In genomic region chr14:20886266-20886665, GRCm38 (mm10) we compare ENCODE assay signal across 9 mouse cellular contexts. TPM values are rescaled to one million over a fixed set of nuclear protein-coding genes. Genes with fewer than 3 reads are reported as not detected.
DNase-seq lines count a peak whose midpoint lies in the region; ATAC-seq and TF ChIP-seq lines count a peak whose summit lies in the region.
"Had no signal": no experiment of that assay in that cellular context is flagged by ENCODE, and none has a peak within 500 bp of the region (broad histone marks: within the 10 kb centered on the region; RNA-seq: fewer than 3 reads in every experiment).

No protein-coding gene starts in this region.

- no peaks in the 10 kb centered on the region for H3K9me3 ChIP-seq in ES-Bruce4 (replicated peaks; ENCODE audit: control insufficient read depth, insufficient read depth, low read length, poor library complexity, severe bottlenecking)
- H3K9me3 ChIP-seq: embryonic facial prominence, embryonic 15.5 days had no signal

- no peak overlapping the region for H3K4me3 ChIP-seq in ES-Bruce4 (ENCODE audit: low read depth, low read length)
- H3K4me3 ChIP-seq in bone marrow, adult 2 months (replicated peaks; ENCODE audit: control insufficient read depth, low read depth, low read length), result no peak overlapping the region
- no peak overlapping the region for H3K4me3 ChIP-seq in layer of hippocampus, adult 2 months
- no peak overlapping the region for H3K4me3 ChIP-seq in macrophage (ENCODE audit: inconsistent target)
- H3K4me3 ChIP-seq: embryonic facial prominence, embryonic 15.5 days had no signal

- H3K36me3 ChIP-seq in ES-Bruce4 (ENCODE audit: control insufficient read depth, insufficient read depth, low read length, poor library complexity, severe bottlenecking) (no peaks in the 10 kb centered on the region), macrophage (ENCODE audit: inconsistent target) (no peaks in the 10 kb centered on the region)
- H3K36me3 ChIP-seq: embryonic facial prominence, embryonic 15.5 days had no signal

- peak; percentile 15 for TF ChIP-seq CTCF in ES-Bruce4 (IDR thresholded peaks at IDR 0.05; ENCODE audit: low read depth, low read length)
- TF ChIP-seq CTCF in bone marrow, adult 2 months (IDR thresholded peaks at IDR 0.05; ENCODE audit: control insufficient read depth, insufficient read depth, low read length), result peak; percentile 47; the same call in 1 of the 2 replicates
- TF ChIP-seq CTCF in layer of hippocampus, adult 2 months (conservative IDR thresholded peaks at IDR 0.05), result peak; percentile 78

- no peak for TF ChIP-seq EP300 in ES-Bruce4 (IDR thresholded peaks at IDR 0.05; ENCODE audit: insufficient read depth, low read depth, low read length)

- H3K4me1 ChIP-seq in ES-Bruce4 (ENCODE audit: control insufficient read depth, insufficient read depth, low read length), result no peaks in the 10 kb centered on the region
- H3K4me1 ChIP-seq in bone marrow, adult 2 months (ENCODE audit: control insufficient read depth, insufficient read depth, low read length), result peaks cover 2% of the 10 kb centered on the region

- no peak for TF ChIP-seq POLR2A in ES-Bruce4 (IDR thresholded peaks at IDR 0.05; ENCODE audit: insufficient read depth, low read length)
- no peak for TF ChIP-seq POLR2A in bone marrow, adult 2 months (IDR thresholded peaks at IDR 0.05; ENCODE audit: borderline replicate concordance, control insufficient read depth, low read depth, low read length)

- H3K27ac ChIP-seq in ES-Bruce4 (ENCODE audit: insufficient read depth, low read length) (no peak overlapping the region), macrophage (peak overlapping the region; percentile 87)
- H3K27ac ChIP-seq in bone marrow, adult 2 months (ENCODE audit: control insufficient read depth, insufficient read depth, low read depth, low read length, poor library complexity), result no peak overlapping the region
- H3K27ac ChIP-seq in layer of hippocampus, adult 2 months, result peak overlapping the region; percentile 11; the same call in 1 of the 2 replicates

- no peak overlapping the region for H3K9ac ChIP-seq in ES-Bruce4 (ENCODE audit: low read depth, poor library complexity, severe bottlenecking)
- H3K9ac ChIP-seq: embryonic facial prominence, embryonic 15.5 days had no signal

- no peak for ATAC-seq in cerebellum, adult (ENCODE audit: insufficient number of reproducible peaks, low FRiP score, low TSS enrichment)

- H3K27me3 ChIP-seq in ES-Bruce4 (ENCODE audit: control insufficient read depth, insufficient read depth, low read length, poor library complexity, severe bottlenecking), result no peaks in the 10 kb centered on the region
- H3K27me3 ChIP-seq: embryonic facial prominence, embryonic 15.5 days had no signal

- DNase-seq in kidney, adult 9 months, result peak; percentile 50
- DNase-seq in kidney, adult 11 months, result no peak
- DNase-seq in layer of hippocampus, adult 2 months (ENCODE audit: low spot score in 2 of 2), result peak in 1 of 2 experiments; percentile 59
- DNase-seq in thymus, postnatal 0 days (ENCODE audit: low spot score), result peak; percentile 81

- WGBS in bone marrow, adult 2 months, result 33% methylated on average over 4 of the region's 4 CpGs
- WGBS in macrophage (ENCODE audit: missing documents), result 48% methylated on average over 4 of the region's 4 CpGs

- no peaks in the 10 kb centered on the region for H3K79me2 ChIP-seq in macrophage (ENCODE audit: inconsistent target)

RNA-seq across cellular contexts. Expression of gene Vcl, which starts 42.9 kb away (rescaled TPM):
- polyA plus RNA-seq in ES-Bruce4 (2011; ENCODE audit: insufficient read depth, insufficient read length, low read depth, missing spikeins) (123 and 124 TPM in 2 replicates), macrophage (2018) (14.0 to 27.3 TPM (median 15.5 TPM) in 3 replicates)
- 31.5 and 59.2 TPM in 2 replicates for polyA plus RNA-seq in bone marrow, adult 2 months (2011; ENCODE audit: insufficient read depth, insufficient read length, low replicate concordance, missing spikeins)
- total RNA-seq in layer of hippocampus, adult 2 months (2021), result 10 to 100 TPM; 30.9 to 38.9 TPM
- total RNA-seq in macrophage (2018; cell fraction: chromatin; rRNA removed), result 100 to 1,000 TPM in 1 of 26 experiments, 10 to 100 TPM in 22, 1 to 10 TPM in 3; 8.6 to 161 (median 39.7) TPM
- 10 to 100 TPM in 15 of 26 experiments, 1 to 10 TPM in 11; 5.2 to 49.9 (median 19.2) TPM for total RNA-seq in macrophage (2018; cell fraction: cytosol; rRNA removed)
- 10 to 100 TPM in 23 of 26 experiments, 1 to 10 TPM in 3; 7.7 to 65.2 (median 34.0) TPM for total RNA-seq in macrophage (2018; cell fraction: nucleus; rRNA removed)
- polyA plus RNA-seq in thymus, postnatal 0 days (2015; fragmentation: Nextera tagmentation; extraction: Ambion mirVana), result 6.4 and 6.6 TPM in 2 replicates

RNA-seq across cellular contexts. Expression of gene Plau, which starts 49.8 kb away (rescaled TPM):
- polyA plus RNA-seq in ES-Bruce4 (2011; ENCODE audit: insufficient read depth, insufficient read length, low read depth, missing spikeins) (4.9 and 5.5 TPM in 2 replicates), macrophage (2018) (44.2 to 693 TPM (median 52.7 TPM) in 3 replicates)
- 1.8 and 6.9 TPM in 2 replicates for polyA plus RNA-seq in bone marrow, adult 2 months (2011; ENCODE audit: insufficient read depth, insufficient read length, low replicate concordance, missing spikeins)
- total RNA-seq in layer of hippocampus, adult 2 months (2021), result 1 to 10 TPM; 3.2 to 4.2 TPM
- 100 to 1,000 TPM in 7 of 26 experiments, 10 to 100 TPM in 18, 1 to 10 TPM in 1; 9.6 to 345 (median 38.2) TPM for total RNA-seq in macrophage (2018; cell fraction: chromatin; rRNA removed)
- total RNA-seq in macrophage (2018; cell fraction: cytosol; rRNA removed), result 100 to 1,000 TPM in 7 of 26 experiments, 10 to 100 TPM in 19; 41.3 to 309 (median 83.1) TPM
- 100 to 1,000 TPM in 13 of 26 experiments, 10 to 100 TPM in 13; 32.6 to 727 (median 100) TPM for total RNA-seq in macrophage (2018; cell fraction: nucleus; rRNA removed)
- 3.5 and 3.7 TPM in 2 replicates for polyA plus RNA-seq in thymus, postnatal 0 days (2015; fragmentation: Nextera tagmentation; extraction: Ambion mirVana)

Comparison
In these comparisons a context has a peak if more than half of its experiments do, and no peak if none do; other contexts are left out.
1. H3K27ac ChIP-seq: peak in layer of hippocampus, adult 2 months (single experiment) and macrophage (single experiment); none in ES-Bruce4 (single experiment) and bone marrow, adult 2 months (single experiment).
2. CTCF ChIP-seq: peak in every context shown above with its lines; median percentile 78 in layer of hippocampus, adult 2 months; 47 in bone marrow, adult 2 months; 15 in ES-Bruce4.